Mouse (Mus musculus): ENCODE measurements around the gene Irx1.

DNA sequence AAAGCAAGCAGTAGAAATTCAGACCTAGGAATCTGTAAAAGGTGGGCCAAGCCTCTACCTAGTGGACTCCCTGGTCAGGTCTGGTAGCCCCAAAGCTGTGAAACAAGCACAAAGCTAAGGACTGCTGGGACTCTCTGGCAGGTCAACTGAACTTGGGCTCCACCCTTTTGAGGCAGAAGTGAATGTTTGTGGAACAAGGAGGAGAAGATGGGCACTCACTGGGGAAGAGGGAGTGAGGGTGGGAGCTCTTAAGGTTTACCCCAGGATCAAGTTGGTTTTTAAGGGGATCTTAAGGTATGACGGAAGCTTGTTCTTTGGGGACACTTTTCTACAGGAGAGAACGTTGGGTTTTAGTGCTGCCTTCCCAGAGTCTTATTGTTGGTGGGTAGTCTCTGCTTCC, 3.1 kb upstream of the Irx1 start:
- TF ChIP-seq POLR2A (IDR thresholded peaks at IDR 0.05; ENCODE audit: insufficient read depth, low read depth, low read length) (no peak), CTCF (IDR thresholded peaks at IDR 0.05) (no peak)

Data from heart, adult 2 months (tissue).